Mouse (Mus musculus): ENCODE results near the gene Mapre3. TPM values are rescaled to one million over a fixed set of nuclear protein-coding genes. Genes with fewer than 3 reads are reported as not detected.

Mapre3 gene
- total and polyA plus RNA-seq, 3 experiments: 0.28 to 2.3 (median 1.6) TPM

DNA sequence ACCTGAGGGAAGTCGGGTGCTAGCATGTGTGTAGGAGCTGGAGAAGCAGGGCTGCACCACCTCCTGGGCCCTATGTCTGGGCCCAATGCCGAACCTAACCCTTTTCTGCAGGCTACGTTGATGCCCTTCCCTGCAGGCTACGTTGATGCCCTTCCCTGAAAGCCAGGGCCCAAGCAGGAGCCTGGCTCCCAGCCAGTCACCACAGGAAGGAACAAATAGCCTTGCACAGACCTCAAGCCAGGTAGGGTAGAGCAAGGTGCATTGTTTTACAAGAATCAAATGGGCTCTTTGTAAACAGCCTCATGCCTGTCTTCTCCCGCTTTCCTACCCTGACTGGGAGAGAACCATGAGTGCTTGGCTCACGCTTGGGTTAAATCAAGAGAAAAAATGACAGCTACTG, 11.4 kb downstream of the Mapre3 start:
- in situ Hi-C loops (cut with MboI; ENCODE audit: low pct_ligation_motif_present, low pct_unique_long_range_greater_than_20kb, low sequenced_read_pairs): no loop called here
- Histone ChIP-seq H3K9me3 (replicated peaks; ENCODE audit: low read length) (no peaks in the 10 kb centered on the region), H3K4me2 (ENCODE audit: insufficient read depth, low read depth, poor library complexity, severe bottlenecking) (no peak overlapping the region), H3K4me3 (replicated peaks in 1 of 3; ENCODE audit: low read depth in 2 of 3, low read length in 2 of 3, poor library complexity in 1 of 3) (no peak overlapping the region), H3K36me3 (replicated peaks in 1 of 2; ENCODE audit: control insufficient read depth in 1 of 2, insufficient read depth in 1 of 2, low read length in 1 of 2) (no peaks in the 10 kb centered on the region), H3K9ac (ENCODE audit: insufficient read depth, low read depth) (no peak overlapping the region), H3K4me1 (ENCODE audit: control insufficient read depth in 1 of 2, insufficient read depth in 2 of 2) (no peaks in the 10 kb centered on the region), H3K79me2 (replicated peaks; ENCODE audit: control insufficient read depth, extremely low read depth, insufficient read depth, poor library complexity, severe bottlenecking) (no peaks in the 10 kb centered on the region), H3K27me3 (replicated peaks) (peaks cover 5% of the 10 kb centered on the region), H3K27ac (ENCODE audit: insufficient read depth, low read depth) (no peak overlapping the region)
- TF ChIP-seq NRF1 (IDR thresholded peaks at IDR 0.05; ENCODE audit: low read depth, low read length) (no peak), KAT2A (IDR thresholded peaks at IDR 0.05; ENCODE audit: insufficient replicate concordance, low read length) (no peak)
- no peak for DNase-seq (ENCODE audit: extremely low read depth)
- dilution Hi-C loops (cut with MboI; ENCODE audit: extremely low pct_ligation_motif_present, extremely low pct_unique_long_range_greater_than_20kb, low sequenced_read_pairs): no loop called here

DNA sequence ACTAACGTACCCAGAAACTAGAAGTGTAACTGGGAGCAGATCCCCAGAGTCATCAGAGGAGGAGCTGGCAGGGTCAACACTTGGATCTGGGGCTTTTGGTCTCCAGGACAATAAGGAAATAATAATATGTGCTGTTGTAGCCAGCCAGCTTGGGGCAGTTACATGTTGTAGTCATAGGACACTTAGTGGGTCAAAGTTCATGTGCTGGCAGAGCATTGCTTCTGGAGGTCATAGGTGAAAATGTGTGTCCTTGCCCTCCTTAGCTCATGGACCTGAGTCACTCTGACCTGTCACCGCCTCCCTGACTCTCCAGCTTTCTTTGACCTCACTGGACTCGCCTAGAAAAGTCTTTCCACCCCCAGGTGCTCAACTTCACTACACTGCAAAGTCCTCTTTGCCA, 19.0 kb downstream of the Mapre3 start:
- Histone ChIP-seq H3K79me2 (replicated peaks; ENCODE audit: control insufficient read depth, extremely low read depth, insufficient read depth, poor library complexity, severe bottlenecking) (no peaks in the 10 kb centered on the region), H3K9me3 (replicated peaks; ENCODE audit: low read length) (peaks cover 6% of the 10 kb centered on the region), H3K27ac (ENCODE audit: insufficient read depth, low read depth) (no peak overlapping the region), H3K4me2 (ENCODE audit: insufficient read depth, low read depth, poor library complexity, severe bottlenecking) (no peak overlapping the region), H3K4me3 (replicated peaks in 1 of 3; ENCODE audit: low read depth in 2 of 3, low read length in 2 of 3, poor library complexity in 1 of 3) (no peak overlapping the region), H3K9ac (ENCODE audit: insufficient read depth, low read depth) (no peak overlapping the region), H3K27me3 (replicated peaks) (no peaks in the 10 kb centered on the region), H3K36me3 (replicated peaks in 1 of 2; ENCODE audit: control insufficient read depth in 1 of 2, insufficient read depth in 1 of 2, low read length in 1 of 2) (peaks cover 0 to 2% of the 10 kb centered on the region in 2 experiments), H3K4me1 (ENCODE audit: control insufficient read depth in 1 of 2, insufficient read depth in 2 of 2) (no peaks in the 10 kb centered on the region)
- no peak for DNase-seq (ENCODE audit: extremely low read depth)
- dilution Hi-C loops (cut with MboI; ENCODE audit: extremely low pct_ligation_motif_present, extremely low pct_unique_long_range_greater_than_20kb, low sequenced_read_pairs): no loop called here
- in situ Hi-C loops (cut with MboI; ENCODE audit: low pct_ligation_motif_present, low pct_unique_long_range_greater_than_20kb, low sequenced_read_pairs): no loop called here
- TF ChIP-seq POLR2A (IDR thresholded peaks at IDR 0.05; ENCODE audit: low read depth, low read length) (no peak), MEF2A (IDR thresholded peaks at IDR 0.05; ENCODE audit: borderline replicate concordance, low read depth, low read length) (no peak), SMC3 (IDR thresholded peaks at IDR 0.05; ENCODE audit: low read depth, low read length) (no peak), MXI1 (IDR thresholded peaks at IDR 0.05; ENCODE audit: low read depth, low read length) (no peak), KAT2A (IDR thresholded peaks at IDR 0.05; ENCODE audit: insufficient replicate concordance, low read length) (no peak), TBP (conservative IDR thresholded peaks at IDR 0.05; ENCODE audit: low read depth, low read length) (no peak), CHD2 (IDR thresholded peaks at IDR 0.05; ENCODE audit: low read length) (no peak), UBTF (IDR thresholded peaks at IDR 0.05; ENCODE audit: low read depth, low read length) (no peak), MAFK (IDR thresholded peaks at IDR 0.05; ENCODE audit: insufficient replicate concordance, low read length) (no peak), MAX (IDR thresholded peaks at IDR 0.05; ENCODE audit: low read length) (no peak), TCF12 (IDR thresholded peaks at IDR 0.05; ENCODE audit: low read depth, low read length) (no peak), ZMIZ1 (IDR thresholded peaks at IDR 0.05; ENCODE audit: low read depth, low read length) (no peak), ELF1 (IDR thresholded peaks at IDR 0.05; ENCODE audit: low read depth, low read length) (no peak), BHLHE40 (IDR thresholded peaks at IDR 0.05; ENCODE audit: low read depth, low read length) (no peak), ETS1 (conservative IDR thresholded peaks at IDR 0.05; ENCODE audit: low read depth, low read length) (no peak), USF1 (IDR thresholded peaks at IDR 0.05; ENCODE audit: low read depth, low read length) (no peak), IRF4 (IDR thresholded peaks at IDR 0.05; ENCODE audit: low read depth, low read length) (no peak)

Measured in CH12.LX (cell line).